Mouse (Mus musculus): ENCODE results near the gene Gm21822. TPM values are rescaled to one million over a fixed set of nuclear protein-coding genes. Genes with fewer than 3 reads are reported as not detected.
"Not testable (repeated sequence)": the region's sequence is repeated elsewhere in the genome, so short reads cannot be mapped to it uniquely, and the experiment has no call there.

Gm21822 gene
- not detected for total RNA-seq (2021)
- long read RNA-seq, experiment 1 = 0 reads
- long read RNA-seq, experiment 2 = 0 reads

- DNase-seq; intact Hi-C loops (cut with DNase I; ENCODE audit: low total_unique reads): not testable (repeated sequence)
These were observed at the start of gene Gm21822 for GRCm38 (mm10) chrY:18654182-18654581. Gm21822 (plus strand) TSS chrY:18654482.
